Mouse (Mus musculus): ENCODE data around the gene Gm9936. TPM values are rescaled to one million over a fixed set of nuclear protein-coding genes. Genes with fewer than 3 reads are reported as not detected.
"Not testable (repeated sequence)": the region's sequence is repeated elsewhere in the genome, so short reads cannot be mapped to it uniquely, and the experiment has no call there.

Gm9936 gene
- polyA plus RNA-seq, 1 experiment from 2014 or later = not detected

DNA sequence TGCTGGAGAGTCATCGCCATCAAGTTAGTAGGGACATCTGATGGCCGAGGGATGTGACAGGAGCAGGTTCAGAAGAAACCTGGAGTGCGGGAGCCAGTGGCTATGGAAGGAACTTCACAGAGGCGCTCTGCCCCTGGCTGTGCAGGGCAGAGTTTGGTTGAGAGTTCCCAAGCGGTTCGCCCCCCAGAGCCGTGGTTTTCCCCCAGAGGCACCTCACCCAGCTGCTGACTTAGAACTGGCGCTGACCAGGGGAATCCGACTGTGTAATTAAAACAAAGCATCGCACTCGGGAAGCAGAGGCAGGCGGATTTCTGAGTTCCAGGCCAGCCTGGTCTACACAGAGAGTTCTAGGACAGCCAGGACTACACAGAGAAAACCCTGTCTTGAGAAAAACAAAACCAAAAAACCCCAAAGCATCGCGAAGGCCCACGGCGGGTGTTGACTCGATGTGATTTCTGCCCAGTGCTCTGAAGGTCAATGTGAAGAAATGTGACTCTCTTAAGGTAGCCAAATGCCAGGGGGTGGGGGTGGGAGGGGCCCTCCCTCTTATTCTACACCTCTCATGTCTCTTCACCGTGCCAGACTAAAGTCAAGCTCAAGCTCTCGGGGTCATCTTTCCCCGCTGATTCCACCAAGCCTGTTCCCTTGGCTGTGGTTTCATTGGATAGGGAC is 6.8 kb downstream of the Gm9936 start:
- no peaks in the 10 kb centered on the region for H3K27me3 ChIP-seq (ENCODE audit: insufficient read depth, low read length)
- no peaks in the 10 kb centered on the region for H3K4me1 ChIP-seq (ENCODE audit: insufficient read depth)
- no peak overlapping the region for H3K27ac ChIP-seq (ENCODE audit: low read depth)
- H3K4me2 ChIP-seq (ENCODE audit: low read depth, low read length) = no peak overlapping the region
- TF ChIP-seq EP300 (IDR thresholded peaks at IDR 0.05; ENCODE audit: low read depth) = no peak
- peak; percentile 56 for ATAC-seq
- H3K9me3 ChIP-seq (ENCODE audit: low read length) = no peaks in the 10 kb centered on the region
- H3K9ac ChIP-seq (replicated peaks) = no peak overlapping the region
- WGBS (ENCODE audit: insufficient replicate concordance) = 75% methylated on average over 20 of the region's 20 CpGs
- no peak for DNase-seq
- H3K4me3 ChIP-seq (ENCODE audit: low read depth, low read length) = no peak overlapping the region
- H3K36me3 ChIP-seq (replicated peaks; ENCODE audit: insufficient read depth, low read length) = no peaks in the 10 kb centered on the region

DNA sequence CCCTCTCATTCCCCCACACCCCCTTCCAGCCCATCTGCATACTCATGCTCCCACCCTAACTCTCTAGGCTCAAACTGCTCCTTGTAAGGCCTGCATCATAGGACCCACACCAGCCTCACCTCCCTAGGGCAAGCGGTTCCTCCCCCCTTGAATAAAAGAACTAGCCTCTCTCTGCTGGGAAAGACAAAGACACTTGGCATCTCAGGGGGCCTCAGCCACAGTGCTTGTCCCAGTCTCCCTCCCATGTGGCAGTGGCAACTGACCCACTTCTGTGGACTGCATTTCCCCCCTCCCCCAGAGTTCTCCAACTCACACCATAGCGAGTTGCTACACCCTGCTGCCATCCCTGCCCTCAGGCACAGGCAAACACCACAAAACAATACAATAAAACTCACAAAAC is 14.1 kb downstream of the Gm9936 start:
- H3K9ac ChIP-seq (replicated peaks) = not testable (repeated sequence)

DNA sequence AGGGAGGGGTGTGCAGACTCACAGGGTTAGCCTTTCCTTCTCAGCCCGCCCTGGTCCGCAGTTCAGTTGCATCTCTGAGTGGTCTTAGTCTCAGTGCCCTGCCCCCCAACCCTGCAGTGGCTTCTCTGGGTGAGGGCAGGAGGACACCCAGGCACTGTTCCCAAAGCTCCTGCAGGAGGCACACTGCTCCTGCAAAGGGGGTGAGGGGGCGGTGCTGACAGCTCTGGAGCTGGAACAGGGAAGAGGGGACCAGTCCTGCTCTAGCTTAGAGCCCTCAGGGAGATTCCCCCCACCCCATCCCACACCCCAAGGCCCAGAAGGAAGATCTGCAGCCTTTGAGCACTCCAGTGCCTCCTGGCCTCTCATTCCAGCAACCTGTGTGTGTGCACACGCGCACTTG is 15.8 kb downstream of the Gm9936 start:
- Histone ChIP-seq H3K4me3 (ENCODE audit: low read depth, low read length) (no peak overlapping the region), H3K4me2 (ENCODE audit: low read depth, low read length) (no peak overlapping the region), H3K9me3 (ENCODE audit: low read length) (no peaks in the 10 kb centered on the region), H3K27ac (ENCODE audit: low read depth) (no peak overlapping the region), H3K36me3 (replicated peaks; ENCODE audit: insufficient read depth, low read length) (no peaks in the 10 kb centered on the region), H3K9ac (replicated peaks) (no peak overlapping the region), H3K27me3 (ENCODE audit: insufficient read depth, low read length) (no peaks in the 10 kb centered on the region), H3K4me1 (ENCODE audit: insufficient read depth) (no peaks in the 10 kb centered on the region)
- TF ChIP-seq CTCF (IDR thresholded peaks at IDR 0.05; ENCODE audit: low read depth) (no peak), EP300 (IDR thresholded peaks at IDR 0.05; ENCODE audit: low read depth) (no peak)
- no peak for ATAC-seq
- no peak for DNase-seq
- WGBS (ENCODE audit: insufficient replicate concordance) = 77% methylated on average over 5 of the region's 5 CpGs

More for the DNA sequence above, 14.1 kb downstream of the Gm9936 start:
- not testable (repeated sequence) for H3K27me3 ChIP-seq (ENCODE audit: insufficient read depth, low read length); H3K27ac ChIP-seq (ENCODE audit: low read depth); H3K4me1 ChIP-seq (ENCODE audit: insufficient read depth); H3K9me3 ChIP-seq (ENCODE audit: low read length); H3K4me2 ChIP-seq (ENCODE audit: low read depth, low read length); H3K4me3 ChIP-seq (ENCODE audit: low read depth, low read length); ATAC-seq; H3K36me3 ChIP-seq (replicated peaks; ENCODE audit: insufficient read depth, low read length); DNase-seq
- 79% methylated on average over 2 of the region's 2 CpGs for WGBS (ENCODE audit: insufficient replicate concordance)

DNA sequence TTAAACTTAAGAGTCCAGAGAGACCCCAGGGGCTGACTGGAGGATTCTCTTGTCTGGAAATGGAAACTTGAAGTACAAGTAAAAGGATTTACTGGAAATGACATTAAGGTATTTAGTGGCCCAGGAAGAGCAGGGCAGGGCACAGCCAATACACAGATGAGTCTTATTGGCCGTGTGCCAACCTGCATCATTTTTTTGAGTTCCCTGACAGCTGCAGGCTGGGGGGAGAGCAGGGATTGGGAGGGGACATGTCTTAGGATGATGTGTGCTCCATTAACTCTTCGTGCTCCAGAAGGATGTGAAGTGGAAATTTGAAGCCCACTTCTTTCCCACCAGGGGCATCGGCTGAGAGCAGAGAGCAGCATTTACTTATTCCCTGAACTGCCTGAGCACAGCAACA is 16.3 kb downstream of the Gm9936 start:
- not testable (repeated sequence) for H3K9me3 ChIP-seq (ENCODE audit: low read length); H3K4me3 ChIP-seq (ENCODE audit: low read depth, low read length); H3K36me3 ChIP-seq (replicated peaks; ENCODE audit: insufficient read depth, low read length); H3K27me3 ChIP-seq (ENCODE audit: insufficient read depth, low read length); H3K4me1 ChIP-seq (ENCODE audit: insufficient read depth); H3K9ac ChIP-seq (replicated peaks); DNase-seq; H3K27ac ChIP-seq (ENCODE audit: low read depth); ATAC-seq; H3K4me2 ChIP-seq (ENCODE audit: low read depth, low read length)
- 54% methylated on average over 3 of the region's 3 CpGs for WGBS (ENCODE audit: insufficient replicate concordance)

DNA sequence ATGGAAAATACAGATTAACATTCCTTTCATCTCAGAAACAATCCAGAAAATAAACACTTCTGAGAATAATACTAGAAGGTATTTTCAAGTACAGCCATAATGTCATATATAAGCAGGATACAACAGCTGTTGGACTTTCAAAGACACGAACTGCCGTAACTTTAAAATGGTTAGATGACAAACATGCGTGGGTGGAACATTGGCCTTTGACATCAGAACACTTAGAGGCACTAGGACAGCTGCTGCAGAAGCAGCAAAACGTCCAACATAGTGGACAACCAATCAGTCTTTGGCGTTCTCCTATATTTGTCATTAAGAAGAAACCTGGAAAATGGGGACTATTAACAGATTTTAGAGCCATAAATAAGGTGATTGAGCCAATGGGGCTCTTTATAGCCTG is 18.0 kb downstream of the Gm9936 start:
- H3K4me3 ChIP-seq (ENCODE audit: low read depth, low read length); H3K9me3 ChIP-seq (ENCODE audit: low read length); DNase-seq; ATAC-seq; H3K4me2 ChIP-seq (ENCODE audit: low read depth, low read length); H3K4me1 ChIP-seq (ENCODE audit: insufficient read depth); H3K27ac ChIP-seq (ENCODE audit: low read depth); H3K36me3 ChIP-seq (replicated peaks; ENCODE audit: insufficient read depth, low read length); H3K9ac ChIP-seq (replicated peaks); H3K27me3 ChIP-seq (ENCODE audit: insufficient read depth, low read length): not testable (repeated sequence)
- WGBS (ENCODE audit: insufficient replicate concordance) = 51% methylated on average over 5 of the region's 5 CpGs

DNA sequence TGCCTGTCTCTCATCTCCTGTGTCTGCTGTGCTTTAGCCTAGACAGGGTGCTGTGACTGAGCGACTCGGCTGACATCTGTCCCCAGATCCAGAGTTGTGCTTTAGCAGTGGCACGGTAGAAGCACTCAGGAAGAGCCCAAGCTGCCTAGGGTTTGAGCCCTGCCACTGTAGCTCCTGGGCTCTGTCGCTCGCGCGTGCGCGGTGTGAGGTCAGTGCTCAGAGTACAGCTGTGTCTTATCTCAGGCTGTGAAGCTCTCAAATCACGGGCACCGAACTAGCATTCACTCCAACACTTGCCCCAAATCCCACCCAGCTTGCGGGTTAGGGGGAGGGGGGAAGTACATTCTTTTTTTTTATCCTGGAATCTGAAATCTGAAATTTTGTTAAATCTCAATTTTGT is 21.6 kb downstream of the Gm9936 start:
- H3K4me1 ChIP-seq (ENCODE audit: insufficient read depth) = no peaks in the 10 kb centered on the region
- no peak overlapping the region for H3K4me2 ChIP-seq (ENCODE audit: low read depth, low read length)
- ATAC-seq (no peak), DNase-seq (no peak)
- no peak overlapping the region for H3K27ac ChIP-seq (ENCODE audit: low read depth)
- TF ChIP-seq CTCF (IDR thresholded peaks at IDR 0.05; ENCODE audit: low read depth) (no peak), EP300 (IDR thresholded peaks at IDR 0.05; ENCODE audit: low read depth) (no peak)
- H3K4me3 ChIP-seq (ENCODE audit: low read depth, low read length) = no peak overlapping the region
- H3K36me3 ChIP-seq (replicated peaks; ENCODE audit: insufficient read depth, low read length) = no peaks in the 10 kb centered on the region
- H3K27me3 ChIP-seq (ENCODE audit: insufficient read depth, low read length) = no peaks in the 10 kb centered on the region
- 50% methylated on average over 12 of the region's 12 CpGs for WGBS (ENCODE audit: insufficient replicate concordance)
- H3K9ac ChIP-seq (replicated peaks) = no peak overlapping the region
- H3K9me3 ChIP-seq (ENCODE audit: low read length) = no peaks in the 10 kb centered on the region

DNA sequence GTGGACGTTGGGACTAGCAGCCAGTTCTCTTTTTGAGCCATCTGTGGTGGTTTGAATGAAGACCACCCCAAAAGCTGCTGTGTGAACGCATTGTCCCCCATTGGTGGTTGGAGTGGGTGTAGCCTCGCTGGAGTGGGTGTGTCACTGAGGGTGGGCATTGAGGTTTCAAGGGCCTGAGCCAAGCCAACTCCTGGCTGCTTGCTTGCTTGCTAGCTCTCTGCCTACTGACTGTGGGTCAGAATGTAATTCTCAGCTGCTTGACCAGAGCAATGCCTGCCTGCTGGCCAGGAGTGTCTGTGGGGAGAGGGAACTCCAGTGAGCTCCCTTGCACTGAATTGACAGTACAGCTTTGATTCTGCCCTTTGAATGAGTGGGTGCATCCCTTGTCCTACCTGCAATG is 28.7 kb downstream of the Gm9936 start:
- DNase-seq = peak; percentile 11
- Histone ChIP-seq H3K4me3 (ENCODE audit: low read depth, low read length) (no peak overlapping the region), H3K36me3 (replicated peaks; ENCODE audit: insufficient read depth, low read length) (no peaks in the 10 kb centered on the region), H3K4me2 (ENCODE audit: low read depth, low read length) (no peak overlapping the region), H3K9ac (replicated peaks) (no peak overlapping the region), H3K27me3 (ENCODE audit: insufficient read depth, low read length) (no peaks in the 10 kb centered on the region), H3K27ac (ENCODE audit: low read depth) (no peak overlapping the region), H3K4me1 (ENCODE audit: insufficient read depth) (0 out of 2 replicates have a peak, but pooled peaks cover 5% of the 10 kb centered on the region), H3K9me3 (ENCODE audit: low read length) (no peaks in the 10 kb centered on the region)
- WGBS (ENCODE audit: insufficient replicate concordance) = 57% methylated on average over 3 of the region's 3 CpGs
- TF ChIP-seq CTCF (IDR thresholded peaks at IDR 0.05; ENCODE audit: low read depth) (no peak), EP300 (IDR thresholded peaks at IDR 0.05; ENCODE audit: low read depth) (no peak)
- ATAC-seq = no peak

All from liver, postnatal 0 days (tissue).